Comparison of ENCODE assay signal across 8 mouse cellular contexts in genomic region chr2:29889066-29889944, GRCm38 (mm10). TPM values are rescaled to one million over a fixed set of nuclear protein-coding genes. Genes with fewer than 3 reads are reported as not detected.
DNase-seq lines count a peak whose midpoint lies in the region; ATAC-seq lines count a peak whose summit lies in the region.

Gene Odf2, plus strand, starts transcription at chr2:29889221.

- H3K4me2 ChIP-seq in hindbrain, embryonic 15.5 days: peak within 1 kb of the TSS; percentile 98

- H3K4me1 ChIP-seq in hindbrain, embryonic 15.5 days (replicated peaks): peaks cover 18% of the 10 kb centered on the region

- peaks cover 24% of the 10 kb centered on the region for H3K36me3 ChIP-seq in hindbrain, embryonic 15.5 days

- peak; percentile 99 for DNase-seq in T-cell, adult 2 months (ENCODE audit: low spot score)
- DNase-seq in cerebellum, postnatal 36 days: peak; percentile 100
- peak; percentile 99 to 100 for DNase-seq in frontal cortex, postnatal 36 days (ENCODE audit: low spot score in 2 of 2)
- peak; percentile 98 for DNase-seq in left cerebral cortex, adult 11 months (ENCODE audit: low spot score)
- DNase-seq in lung, postnatal 4 days: peak; percentile 100
- DNase-seq in retina, postnatal 7 days (ENCODE audit: low read depth, low spot score): peak; percentile 99
- DNase-seq in urinary bladder, adult 2 months (ENCODE audit: low spot score): peak; percentile 99

- no peaks in the 10 kb centered on the region for H3K27me3 ChIP-seq in hindbrain, embryonic 15.5 days

- H3K9me3 ChIP-seq in hindbrain, embryonic 15.5 days: no peaks in the 10 kb centered on the region

- 1% methylated on average over 69 of the region's 70 CpGs for WGBS in hindbrain, embryonic 15.5 days

- H3K9ac ChIP-seq in hindbrain, embryonic 15.5 days: peak within 1 kb of the TSS; percentile 96

- ATAC-seq in hindbrain, embryonic 15.5 days (ENCODE audit: low FRiP score, low read depth): peak; percentile 94

- peak within 1 kb of the TSS; percentile 89 for H3K27ac ChIP-seq in hindbrain, embryonic 15.5 days (replicated peaks)

- H3K4me3 ChIP-seq in hindbrain, embryonic 15.5 days: peak within 1 kb of the TSS; percentile 93

RNA-seq across cellular contexts. Expression of gene Odf2, which starts in this region (rescaled TPM):
- 67.9 and 70.8 TPM in 2 replicates for polyA plus RNA-seq in hindbrain, embryonic 15.5 days (2015; fragmentation: Nextera tagmentation; extraction: Ambion mirVana)
- 41.9 and 48.8 TPM in 2 replicates for polyA plus RNA-seq in urinary bladder, adult 2 months (2012; rRNA removed)

Comparison
In these comparisons a context has a peak if more than half of its experiments do, and no peak if none do; other contexts are left out.
1. Peak in every context shown above with its lines: DNase-seq, ATAC-seq, H3K4me3 ChIP-seq and H3K27ac ChIP-seq.